Mouse (Mus musculus) heart, postnatal 0 days (tissue): ENCODE data around the gene Cdc26.

Experiments used
- CTCF ChIP-seq: IDR thresholded peaks from 2 replicates; pipeline ENCODE4 v1.5.1; 2016; ENCODE audit warnings: antibody characterized with exemption, control low read depth, low read depth
- EP300 ChIP-seq: IDR thresholded peaks from 2 replicates; pipeline ENCODE4 v1.6.1; 2016; ENCODE audit warnings: antibody characterized with exemption, low read depth

- TF ChIP-seq CTCF (no peak), EP300 (no peak)
These were observed 60.7 kb downstream of the Cdc26 start for GRCm38 (mm10) chr4:62347605-62348328.
